Mouse (Mus musculus): Measurements from ENCODE around the gene Pafah2. TPM values are rescaled to one million over a fixed set of nuclear protein-coding genes. Genes with fewer than 3 reads are reported as not detected.

Gene Pafah2
- polyA plus RNA-seq, 1 experiment from 2014 or later = 11.1 TPM

DNA sequence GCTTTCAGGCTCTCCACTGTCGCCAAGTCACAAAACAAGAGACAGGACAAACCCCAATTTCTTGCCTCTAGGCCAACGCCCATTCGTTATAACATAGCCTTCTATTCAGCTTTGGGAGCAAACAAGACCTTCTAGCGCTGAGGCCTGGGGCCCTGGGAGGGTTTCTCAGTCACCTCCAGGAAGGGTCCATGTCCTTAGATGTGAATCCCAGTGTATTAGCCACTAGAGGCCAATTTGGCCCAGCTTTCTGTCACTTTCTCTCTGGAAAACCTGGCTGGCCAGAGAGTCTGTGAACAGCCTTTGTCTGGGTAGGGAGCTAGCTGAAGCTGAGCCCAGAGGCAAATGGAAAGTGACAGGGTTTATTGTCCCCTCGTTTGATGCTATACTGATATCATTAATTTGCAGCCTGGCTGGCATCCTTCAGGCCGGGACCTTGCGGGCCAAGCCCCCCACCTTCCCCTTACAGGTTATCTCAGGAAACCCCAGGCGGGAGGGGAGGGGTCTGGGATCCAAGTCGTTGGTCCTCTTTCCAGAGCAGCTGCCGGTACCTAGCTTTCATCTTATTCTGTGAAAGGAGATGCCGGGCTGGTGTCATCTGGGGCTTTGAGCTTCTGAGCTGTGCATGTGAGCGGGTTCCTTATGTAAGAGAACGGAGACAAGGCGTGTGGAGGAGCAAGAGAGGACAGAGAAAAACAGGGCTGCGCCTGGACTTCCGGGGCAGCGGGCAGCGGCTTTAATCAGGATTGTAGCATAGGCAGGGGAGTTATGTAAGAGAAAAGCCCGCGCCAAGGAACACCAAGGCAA lies 54.5 kb downstream of the Pafah2 start:
- H3K4me1 ChIP-seq (ENCODE audit: control insufficient read depth in 2 of 2, insufficient read depth in 2 of 2, low read length in 2 of 2) = peaks cover 10% of the 10 kb centered on the region in 2 experiments; a peak in 3 of 4 replicates
- 0 out of 2 replicates have a peak overlapping the region, but pooled peaks have one; percentile 36 for H3K9ac ChIP-seq (ENCODE audit: low read length)

DNA sequence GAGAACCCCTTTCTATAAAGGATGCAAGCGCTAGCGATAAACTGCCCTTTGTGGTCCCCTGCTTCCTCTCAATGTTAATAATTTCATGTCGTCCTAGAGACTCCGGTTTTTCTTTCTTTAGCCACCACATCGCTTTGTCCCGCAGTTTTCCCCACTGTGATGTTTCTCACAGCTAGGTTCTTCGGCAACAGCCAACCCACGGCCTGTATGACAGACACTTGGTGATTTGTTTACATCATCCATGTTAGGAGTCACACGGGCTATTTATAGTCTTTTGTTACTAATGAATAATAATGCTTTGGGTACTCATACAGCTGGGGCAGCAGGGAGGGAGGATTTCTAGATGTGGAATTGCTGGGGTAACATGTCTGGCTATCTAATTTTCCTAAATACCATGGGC lies 55.4 kb downstream of the Pafah2 start:
- Histone ChIP-seq H3K27ac (replicated peaks in 1 of 2; ENCODE audit: control insufficient read depth in 1 of 2, insufficient read depth in 1 of 2, low read depth in 2 of 2, low read length in 2 of 2) (no peak overlapping the region), H3K36me3 (ENCODE audit: control insufficient read depth, insufficient read depth, low read length) (no peaks in the 10 kb centered on the region), H3K9ac (ENCODE audit: low read length) (no peak overlapping the region), H3K4me3 (ENCODE audit: control insufficient read depth in 1 of 2, insufficient read depth in 1 of 2, low read depth in 1 of 2, low read length in 2 of 2) (no peak overlapping the region), H3K4me1 (ENCODE audit: control insufficient read depth in 2 of 2, insufficient read depth in 2 of 2, low read length in 2 of 2) (peaks cover 10% of the 10 kb centered on the region in 2 experiments; a peak in 3 of 4 replicates), H3K27me3 (ENCODE audit: control insufficient read depth, insufficient read depth, low read length) (peaks cover 23% of the 10 kb centered on the region), H3K4me2 (ENCODE audit: low read length) (peak overlapping the region; percentile 5; the same call in 1 of the 2 replicates), H3K9me3 (ENCODE audit: control insufficient read depth, low read length) (no peaks in the 10 kb centered on the region)
- ATAC-seq (ENCODE audit: insufficient number of reproducible peaks, insufficient read depth, low FRiP score, low read depth) = no peak
- WGBS = 60% methylated on average over 9 of the region's 9 CpGs

More for the DNA sequence above, 54.5 kb downstream of the Pafah2 start:
- Histone ChIP-seq H3K4me3 (ENCODE audit: control insufficient read depth in 1 of 2, insufficient read depth in 1 of 2, low read depth in 1 of 2, low read length in 2 of 2) (peak overlapping the region in 1 of 2 experiments; percentile 9; a peak in 1 of 4 replicates), H3K27ac (replicated peaks in 1 of 2; ENCODE audit: control insufficient read depth in 1 of 2, insufficient read depth in 1 of 2, low read depth in 2 of 2, low read length in 2 of 2) (no peak overlapping the region), H3K27me3 (ENCODE audit: control insufficient read depth, insufficient read depth, low read length) (peaks cover 23% of the 10 kb centered on the region), H3K36me3 (ENCODE audit: control insufficient read depth, insufficient read depth, low read length) (no peaks in the 10 kb centered on the region), H3K4me2 (ENCODE audit: low read length) (peak overlapping the region; percentile 51), H3K9me3 (ENCODE audit: control insufficient read depth, low read length) (no peaks in the 10 kb centered on the region)
- WGBS = 30% methylated on average over 20 of the region's 20 CpGs
- no peak for ATAC-seq (ENCODE audit: insufficient number of reproducible peaks, insufficient read depth, low FRiP score, low read depth)

DNA sequence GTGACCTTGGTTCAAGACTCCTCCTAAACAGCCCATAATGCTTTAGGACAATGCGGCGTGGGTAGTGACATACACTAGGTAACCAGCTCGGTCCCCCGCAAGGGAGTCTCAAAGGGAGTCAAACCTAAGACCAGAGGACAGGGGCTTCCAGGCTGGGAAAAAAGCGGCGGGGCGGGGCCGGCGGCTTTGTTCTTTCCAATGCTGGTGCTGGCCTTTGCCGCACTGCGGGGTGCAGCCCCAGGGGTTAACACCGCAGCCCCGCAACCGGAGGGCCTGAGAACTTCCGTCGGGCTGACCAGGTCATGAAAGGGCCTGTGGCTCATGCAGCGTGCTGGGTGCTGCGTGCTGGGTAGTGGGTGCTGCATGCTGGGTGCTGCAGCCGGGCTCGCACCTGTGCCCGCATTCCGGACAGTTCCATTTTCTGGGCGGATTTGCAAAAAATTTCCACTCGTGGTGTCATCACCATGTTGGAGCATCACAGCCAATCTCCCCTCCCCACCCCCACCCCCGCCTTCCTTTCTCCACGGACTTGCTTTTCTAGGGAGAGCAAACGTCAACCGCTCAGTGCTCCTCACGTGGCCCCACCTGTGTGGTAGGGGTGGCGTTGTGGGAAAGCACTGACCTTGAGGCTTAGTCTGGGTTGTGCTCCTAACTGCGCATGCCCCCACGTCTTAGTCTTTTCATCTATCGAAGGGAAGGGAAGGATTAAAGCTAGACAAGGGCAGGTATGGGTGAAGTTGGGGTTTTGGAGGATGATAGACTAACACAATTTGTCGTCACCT lies 57.7 kb downstream of the Pafah2 start:
- Histone ChIP-seq H3K27ac (replicated peaks in 1 of 2; ENCODE audit: control insufficient read depth in 1 of 2, insufficient read depth in 1 of 2, low read depth in 2 of 2, low read length in 2 of 2) (no peak overlapping the region), H3K27me3 (ENCODE audit: control insufficient read depth, insufficient read depth, low read length) (peaks cover 19% of the 10 kb centered on the region), H3K9ac (ENCODE audit: low read length) (no peak overlapping the region), H3K9me3 (ENCODE audit: control insufficient read depth, low read length) (no peaks in the 10 kb centered on the region), H3K4me1 (ENCODE audit: control insufficient read depth in 2 of 2, insufficient read depth in 2 of 2, low read length in 2 of 2) (peaks cover 10% of the 10 kb centered on the region in 2 experiments; a peak in 3 of 4 replicates), H3K4me2 (ENCODE audit: low read length) (peak overlapping the region; percentile 32), H3K36me3 (ENCODE audit: control insufficient read depth, insufficient read depth, low read length) (no peaks in the 10 kb centered on the region), H3K4me3 (ENCODE audit: control insufficient read depth in 1 of 2, insufficient read depth in 1 of 2, low read depth in 1 of 2, low read length in 2 of 2) (no peak overlapping the region; a peak in 1 of 4 replicates)
- 35% methylated on average over 34 of the region's 34 CpGs for WGBS
- ATAC-seq (ENCODE audit: insufficient number of reproducible peaks, insufficient read depth, low FRiP score, low read depth) = no peak

DNA sequence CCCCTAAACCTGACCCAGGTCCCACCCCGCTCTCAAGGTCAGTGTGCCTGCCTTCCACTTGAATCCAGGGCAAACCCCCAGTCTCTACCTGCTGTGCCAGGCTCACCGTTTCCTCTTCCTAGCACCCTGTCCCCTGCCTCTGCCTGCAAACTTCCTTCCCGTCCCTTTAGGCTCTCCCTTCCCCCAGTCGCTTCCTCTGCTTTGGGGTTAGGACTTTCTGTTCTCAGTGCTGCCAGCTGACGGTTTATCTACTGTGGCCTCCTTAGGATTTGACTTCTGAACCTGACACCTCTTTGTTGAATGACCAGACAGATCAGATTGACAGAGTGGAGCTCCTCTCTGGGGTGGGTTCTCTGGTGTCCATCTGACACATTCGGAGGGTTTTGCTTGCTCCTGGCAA lies 59.2 kb downstream of the Pafah2 start:
- peaks cover 10 to 12% of the 10 kb centered on the region in 2 experiments; a peak in 3 of 4 replicates for H3K4me1 ChIP-seq (ENCODE audit: control insufficient read depth in 2 of 2, insufficient read depth in 2 of 2, low read length in 2 of 2)
- no peak overlapping the region for H3K4me3 ChIP-seq (ENCODE audit: control insufficient read depth in 1 of 2, insufficient read depth in 1 of 2, low read depth in 1 of 2, low read length in 2 of 2)
- no peak overlapping the region for H3K4me2 ChIP-seq (ENCODE audit: low read length)
- H3K27ac ChIP-seq (replicated peaks in 1 of 2; ENCODE audit: control insufficient read depth in 1 of 2, insufficient read depth in 1 of 2, low read depth in 2 of 2, low read length in 2 of 2) = no peak overlapping the region
- no peak for ATAC-seq (ENCODE audit: insufficient number of reproducible peaks, insufficient read depth, low FRiP score, low read depth)
- no peaks in the 10 kb centered on the region for H3K9me3 ChIP-seq (ENCODE audit: control insufficient read depth, low read length)
- 44% methylated on average over 6 of the region's 6 CpGs for WGBS
- H3K27me3 ChIP-seq (ENCODE audit: control insufficient read depth, insufficient read depth, low read length) = peaks cover 19% of the 10 kb centered on the region
- no peak overlapping the region for H3K9ac ChIP-seq (ENCODE audit: low read length)
- H3K36me3 ChIP-seq (ENCODE audit: control insufficient read depth, insufficient read depth, low read length) = no peaks in the 10 kb centered on the region

DNA sequence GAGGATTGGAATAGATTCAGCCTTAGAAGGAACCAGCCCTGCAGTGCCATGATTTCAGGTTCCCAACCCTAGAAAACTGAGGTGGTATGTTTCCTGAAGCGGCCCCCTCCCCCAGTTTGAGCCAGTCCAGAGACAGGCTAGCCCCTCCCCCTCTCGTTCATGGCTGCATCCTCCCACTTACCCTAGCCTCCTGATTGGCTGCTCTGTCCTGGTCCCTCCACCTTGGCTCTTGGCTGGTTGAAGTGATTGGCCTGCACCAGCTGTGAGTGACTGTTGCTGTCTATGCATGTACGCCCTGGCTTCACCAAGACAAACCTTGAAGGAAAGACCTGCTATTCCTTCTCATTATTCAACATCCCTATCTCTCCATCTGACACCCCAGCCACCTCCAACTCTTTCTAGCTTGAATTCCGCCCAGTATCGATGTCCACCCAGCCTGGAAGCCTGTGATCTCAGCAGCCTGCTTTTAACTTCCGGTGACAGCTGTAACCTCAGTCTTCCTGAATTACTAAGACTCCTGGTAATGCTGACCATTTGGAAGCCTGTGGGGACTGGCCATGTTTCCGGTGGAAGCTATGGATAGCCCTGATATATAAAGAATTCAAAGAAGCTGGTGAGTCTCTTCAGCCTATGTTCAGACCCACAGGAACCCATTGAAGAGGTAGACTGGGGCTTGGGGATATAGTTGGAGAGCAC lies 61.2 kb downstream of the Pafah2 start:
- peaks cover 2 to 4% of the 10 kb centered on the region in 2 experiments; a peak in 3 of 4 replicates for H3K4me1 ChIP-seq (ENCODE audit: control insufficient read depth in 2 of 2, insufficient read depth in 2 of 2, low read length in 2 of 2)
- H3K9ac ChIP-seq (ENCODE audit: low read length) = no peak overlapping the region
- H3K9me3 ChIP-seq (ENCODE audit: control insufficient read depth, low read length) = no peaks in the 10 kb centered on the region
- ATAC-seq (ENCODE audit: insufficient number of reproducible peaks, insufficient read depth, low FRiP score, low read depth) = no peak
- H3K4me3 ChIP-seq (ENCODE audit: control insufficient read depth in 1 of 2, insufficient read depth in 1 of 2, low read depth in 1 of 2, low read length in 2 of 2) = no peak overlapping the region
- no peaks in the 10 kb centered on the region for H3K36me3 ChIP-seq (ENCODE audit: control insufficient read depth, insufficient read depth, low read length)
- H3K27ac ChIP-seq (replicated peaks in 1 of 2; ENCODE audit: control insufficient read depth in 1 of 2, insufficient read depth in 1 of 2, low read depth in 2 of 2, low read length in 2 of 2) = no peak overlapping the region
- H3K4me2 ChIP-seq (ENCODE audit: low read length) = no peak overlapping the region
- peaks cover 19% of the 10 kb centered on the region for H3K27me3 ChIP-seq (ENCODE audit: control insufficient read depth, insufficient read depth, low read length)
- 44% methylated on average over 7 of the region's 7 CpGs for WGBS

DNA sequence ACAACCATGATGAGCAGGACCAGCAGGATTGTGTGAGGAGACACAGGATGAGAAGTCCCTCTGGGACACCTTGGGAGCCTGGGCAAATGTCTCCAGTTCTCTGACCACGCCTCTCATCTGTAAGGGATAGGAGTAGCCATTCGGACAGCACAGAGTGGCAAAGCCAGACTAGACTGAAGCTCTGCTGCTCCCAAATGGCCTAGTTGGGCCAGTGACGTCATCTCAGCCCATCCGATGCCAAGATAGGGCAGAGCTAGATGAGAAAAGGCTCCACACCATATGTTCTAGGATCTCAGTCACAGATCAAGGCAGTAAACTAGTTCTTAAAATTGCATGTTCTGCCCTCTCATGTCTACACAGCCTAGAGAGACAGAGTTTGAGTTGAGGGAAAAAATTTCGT lies 62.7 kb downstream of the Pafah2 start:
- no peak overlapping the region for H3K9ac ChIP-seq (ENCODE audit: low read length)
- H3K4me1 ChIP-seq (ENCODE audit: control insufficient read depth in 2 of 2, insufficient read depth in 2 of 2, low read length in 2 of 2) = peaks cover 2 to 4% of the 10 kb centered on the region in 2 experiments; a peak in 2 of 4 replicates
- no peak for ATAC-seq (ENCODE audit: insufficient number of reproducible peaks, insufficient read depth, low FRiP score, low read depth)
- H3K27ac ChIP-seq (replicated peaks in 1 of 2; ENCODE audit: control insufficient read depth in 1 of 2, insufficient read depth in 1 of 2, low read depth in 2 of 2, low read length in 2 of 2) = no peak overlapping the region
- H3K27me3 ChIP-seq (ENCODE audit: control insufficient read depth, insufficient read depth, low read length) = peaks cover 13% of the 10 kb centered on the region
- 75% methylated on average over 5 of the region's 5 CpGs for WGBS
- H3K9me3 ChIP-seq (ENCODE audit: control insufficient read depth, low read length) = no peaks in the 10 kb centered on the region
- no peak overlapping the region for H3K4me3 ChIP-seq (ENCODE audit: control insufficient read depth in 1 of 2, insufficient read depth in 1 of 2, low read depth in 1 of 2, low read length in 2 of 2)
- H3K36me3 ChIP-seq (ENCODE audit: control insufficient read depth, insufficient read depth, low read length) = no peaks in the 10 kb centered on the region
- no peak overlapping the region for H3K4me2 ChIP-seq (ENCODE audit: low read length)

DNA sequence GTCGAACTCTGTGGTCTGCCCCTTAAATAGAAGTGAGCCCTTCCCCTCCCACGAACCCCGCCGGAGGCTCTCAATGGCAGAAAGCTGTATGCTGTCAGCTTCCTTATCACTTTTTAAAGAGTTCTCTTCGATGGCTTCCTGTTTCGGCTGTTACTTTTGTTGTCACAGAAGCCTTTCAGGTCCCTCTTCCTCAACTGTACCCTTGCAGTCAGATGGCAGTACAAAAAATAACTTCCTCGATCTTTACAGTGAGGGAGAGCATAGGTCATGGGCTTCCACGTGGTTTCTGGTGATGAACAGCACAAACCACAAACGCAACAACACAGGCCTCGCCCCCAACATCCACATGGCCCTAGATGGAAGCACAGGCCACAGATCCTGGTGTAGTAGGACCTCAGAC lies 64.2 kb downstream of the Pafah2 start:
- no peak overlapping the region for H3K27ac ChIP-seq (replicated peaks in 1 of 2; ENCODE audit: control insufficient read depth in 1 of 2, insufficient read depth in 1 of 2, low read depth in 2 of 2, low read length in 2 of 2)
- ATAC-seq (ENCODE audit: insufficient number of reproducible peaks, insufficient read depth, low FRiP score, low read depth) = no peak

More for the DNA sequence above, 64.2 kb downstream of the Pafah2 start:
- H3K9ac ChIP-seq (ENCODE audit: low read length) = no peak overlapping the region
- 26% methylated on average over 10 of the region's 10 CpGs for WGBS
- no peaks in the 10 kb centered on the region for H3K36me3 ChIP-seq (ENCODE audit: control insufficient read depth, insufficient read depth, low read length)
- H3K4me1 ChIP-seq (ENCODE audit: control insufficient read depth in 2 of 2, insufficient read depth in 2 of 2, low read length in 2 of 2) = peaks cover 2 to 4% of the 10 kb centered on the region in 2 experiments; a peak in 2 of 4 replicates
- H3K4me3 ChIP-seq (ENCODE audit: control insufficient read depth in 1 of 2, insufficient read depth in 1 of 2, low read depth in 1 of 2, low read length in 2 of 2) = no peak overlapping the region
- H3K27me3 ChIP-seq (ENCODE audit: control insufficient read depth, insufficient read depth, low read length) = peaks cover 2% of the 10 kb centered on the region; the same call in 1 of the 2 replicates
- no peaks in the 10 kb centered on the region for H3K9me3 ChIP-seq (ENCODE audit: control insufficient read depth, low read length)
- no peak overlapping the region for H3K4me2 ChIP-seq (ENCODE audit: low read length)
